Mouse (Mus musculus): ENCODE data around the gene Sec14l5.
"Not testable (repeated sequence)": the region's sequence is repeated elsewhere in the genome, so short reads cannot be mapped to it uniquely, and the experiment has no call there.

Sec14l5 gene

GRCm38 (mm10) chr16:5217341-5218133, 70.6 kb downstream of the Sec14l5 start:
- no peak for DNase-seq

GRCm38 (mm10) chr16:5221403-5221802, 74.5 kb downstream of the Sec14l5 start:
- peak; percentile 49 to 65 for DNase-seq

GRCm38 (mm10) chr16:5222140-5222539, 75.2 kb downstream of the Sec14l5 start, which contains the start of gene AU021092:
AU021092 (minus strand) TSS chr16:5222299.
- DNase-seq, result peak; percentile 69 to 79

GRCm38 (mm10) chr16:5226534-5226933, 79.6 kb downstream of the Sec14l5 start:
- DNase-seq, result peak; percentile 43 to 57

- not testable (repeated sequence) for DNase-seq
These were observed 80.6 kb downstream of the Sec14l5 start for GRCm38 (mm10) chr16:5227501-5227900.

- DNase-seq, result not testable (repeated sequence)
These were observed 81.2 kb downstream of the Sec14l5 start for GRCm38 (mm10) chr16:5228103-5228502.

GRCm38 (mm10) chr16:5232982-5233381, 86.1 kb downstream of the Sec14l5 start:
- no peak for DNase-seq

- peak; percentile 95 to 98 for DNase-seq
These were observed 86.8 kb downstream of the Sec14l5 start, which contains the start of gene Alg1 for GRCm38 (mm10) chr16:5233418-5234313. Alg1 (plus strand) TSS chr16:5233621.
